Mouse (Mus musculus) hindlimb bud, embryonic 11.5 days (tissue): ENCODE results near the gene Mt1.
"Not testable (repeated sequence)": the region's sequence is repeated elsewhere in the genome, so short reads cannot be mapped to it uniquely, and the experiment has no call there.

Experiments
- DNase-seq: peaks from one replicate; pipeline ENCODE4 v3.0.0-alpha.2; 2012; ENCODE audit warnings: low read depth, low spot score; ENCODE audit errors: extremely low spot score

Mt1 gene

DNA sequence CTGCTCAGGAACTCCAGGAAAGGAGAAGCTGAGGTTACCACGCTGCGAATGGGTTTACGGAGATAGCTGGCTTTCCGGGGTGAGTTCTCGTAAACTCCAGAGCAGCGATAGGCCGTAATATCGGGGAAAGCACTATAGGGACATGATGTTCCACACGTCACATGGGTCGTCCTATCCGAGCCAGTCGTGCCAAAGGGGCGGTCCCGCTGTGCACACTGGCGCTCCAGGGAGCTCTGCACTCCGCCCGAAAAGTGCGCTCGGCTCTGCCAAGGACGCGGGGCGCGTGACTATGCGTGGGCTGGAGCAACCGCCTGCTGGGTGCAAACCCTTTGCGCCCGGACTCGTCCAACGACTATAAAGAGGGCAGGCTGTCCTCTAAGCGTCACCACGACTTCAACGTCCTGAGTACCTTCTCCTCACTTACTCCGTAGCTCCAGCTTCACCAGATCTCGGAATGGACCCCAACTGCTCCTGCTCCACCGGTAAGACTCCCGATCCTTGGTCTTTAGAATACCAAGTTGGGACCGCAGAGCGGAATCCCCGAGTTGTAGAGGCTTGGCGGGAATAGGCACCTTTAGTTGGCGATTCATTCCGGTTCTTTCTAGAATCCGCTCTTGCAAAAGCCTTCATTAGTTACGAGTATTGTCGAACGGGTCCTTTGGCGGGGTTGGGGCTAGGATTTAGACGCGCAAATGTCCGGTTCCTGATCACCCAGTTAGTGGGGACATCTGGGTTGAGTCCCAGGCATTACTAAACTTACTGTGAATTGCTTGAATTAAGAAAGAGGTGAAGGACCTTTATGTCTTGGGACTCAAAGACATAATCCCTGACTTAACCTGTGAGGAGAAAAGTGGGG is at the start of gene Mt1:
Mt1 (plus strand) TSS at position 226 of the 856 bp plus-strand sequence.
- no peak for DNase-seq

DNA sequence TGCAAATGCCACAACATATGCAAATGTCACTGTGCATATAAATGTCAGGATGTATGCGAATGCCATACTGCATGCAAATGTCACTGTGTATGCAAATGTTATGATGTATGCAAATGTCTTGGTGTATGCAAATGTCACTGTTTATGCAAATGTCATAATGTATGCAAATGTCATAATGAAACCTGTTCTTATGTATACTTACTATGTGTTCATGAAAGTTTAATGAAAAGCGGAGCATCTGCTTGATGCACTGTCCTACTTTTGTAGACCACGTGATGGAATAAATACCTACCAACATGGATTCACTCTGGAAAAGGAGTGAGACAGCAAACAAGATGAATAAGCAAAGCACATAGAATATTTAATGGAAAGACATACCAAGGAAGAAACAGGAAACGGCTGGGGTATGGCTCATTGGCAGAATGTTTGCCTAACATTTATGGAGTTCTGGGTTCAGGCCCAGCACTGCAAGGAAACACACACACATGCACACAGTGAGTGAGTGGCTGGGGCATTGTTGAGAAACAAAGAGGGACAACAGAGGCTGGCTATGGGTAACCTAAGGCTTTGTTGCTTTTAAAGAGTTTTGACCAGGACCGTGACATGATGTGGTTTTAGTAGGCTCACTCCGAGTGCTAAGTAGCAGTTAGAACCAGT is 49.6 kb upstream of the Mt1 start:
- no peak for DNase-seq

DNA sequence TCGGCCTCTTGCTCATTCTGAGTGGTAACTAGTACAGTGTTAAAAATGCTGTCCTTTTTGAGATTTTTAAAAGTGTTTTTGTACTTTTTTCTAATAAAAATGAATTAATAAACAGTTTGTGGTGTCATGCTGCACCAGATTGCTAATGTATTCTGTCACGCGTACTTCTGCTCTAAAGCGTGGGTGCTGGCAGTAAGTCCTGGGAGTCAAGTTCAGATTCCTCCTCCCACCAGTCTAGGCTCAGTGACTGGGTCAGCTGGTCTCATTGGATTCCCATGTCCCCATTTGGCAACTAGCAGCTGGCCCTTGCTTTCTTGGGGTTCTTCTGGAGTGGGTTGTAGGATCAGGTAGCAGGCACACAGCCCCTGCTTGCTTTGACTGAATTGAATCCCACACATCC is 48.8 kb upstream of the Mt1 start:
- no peak for DNase-seq

DNA sequence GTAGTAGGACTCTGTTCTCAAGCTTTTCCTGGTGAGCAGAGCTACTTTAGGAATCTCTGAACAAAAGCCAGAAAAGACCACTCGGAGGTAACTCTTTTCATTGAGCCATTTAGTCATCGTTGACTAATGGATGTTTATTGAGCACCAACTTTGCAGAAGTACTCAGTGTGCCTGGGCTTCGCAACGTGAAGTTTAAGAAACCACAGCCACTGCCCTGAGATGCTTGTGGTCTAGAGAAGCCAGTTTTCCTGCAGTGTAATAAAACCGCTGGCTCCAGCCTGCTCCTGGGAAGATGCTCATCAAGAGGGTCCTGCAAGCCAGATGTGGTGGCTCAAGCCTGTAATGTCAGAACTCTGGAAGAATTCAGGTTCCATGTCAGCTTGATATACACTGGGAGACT is 46.8 kb upstream of the Mt1 start:
- no peak for DNase-seq

DNA sequence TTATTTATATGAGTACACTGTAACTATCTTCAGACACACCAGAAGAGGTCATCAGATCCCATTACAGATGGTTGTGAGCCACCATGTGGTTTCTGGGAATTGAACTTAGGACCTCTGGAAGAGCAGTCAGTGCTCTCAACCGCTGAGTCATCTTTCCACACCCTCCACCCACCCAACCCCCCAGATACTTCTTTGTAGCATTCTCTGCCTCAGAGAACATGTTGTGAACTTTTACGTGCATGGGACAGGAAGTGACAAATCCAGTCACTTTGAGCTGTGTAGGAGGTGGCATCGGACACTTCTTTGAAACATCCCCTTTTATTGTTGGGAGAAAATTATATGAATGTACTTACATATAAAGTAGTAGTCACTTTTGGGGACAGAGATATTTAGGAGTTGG is 44.3 kb upstream of the Mt1 start:
- not testable (repeated sequence) for DNase-seq

DNA sequence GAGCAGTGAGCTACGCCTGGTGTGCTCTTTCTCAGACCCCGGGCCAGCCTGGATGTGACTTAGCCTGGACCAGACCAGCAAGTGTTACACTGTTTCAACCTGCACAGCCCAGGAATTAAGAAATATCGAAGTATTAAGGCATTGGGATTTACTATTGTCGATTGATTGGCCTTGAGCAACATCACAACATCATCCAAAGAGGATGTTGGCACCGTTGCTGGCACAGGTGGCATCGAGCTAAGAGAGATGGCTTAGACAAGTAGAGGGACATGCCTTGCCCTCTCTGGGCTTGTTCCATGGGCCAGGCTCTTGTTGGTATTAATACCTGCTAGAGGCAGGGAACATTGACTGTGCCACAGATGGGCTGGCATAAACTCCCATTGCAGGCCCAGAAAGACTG is 43.3 kb upstream of the Mt1 start:
- DNase-seq: no peak

DNA sequence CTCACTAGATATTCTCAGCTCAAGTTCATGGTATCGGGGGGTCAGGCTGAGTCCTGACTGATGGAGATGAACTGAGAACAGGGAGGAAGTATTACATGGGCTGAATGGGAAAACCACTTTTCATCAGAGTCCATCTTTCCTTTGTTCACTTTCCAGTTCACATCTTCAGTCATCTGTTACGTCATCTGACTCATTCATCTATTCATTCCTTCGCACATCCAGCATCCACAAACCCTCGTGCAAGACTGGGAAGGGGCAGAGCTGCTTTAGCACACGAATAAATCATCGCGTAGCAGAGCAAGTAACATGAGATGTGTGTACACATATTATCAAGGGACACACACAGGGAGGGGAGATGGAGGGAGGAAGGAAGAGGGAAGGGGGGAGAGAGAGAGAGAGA is 42.7 kb upstream of the Mt1 start:
- DNase-seq: no peak

DNA sequence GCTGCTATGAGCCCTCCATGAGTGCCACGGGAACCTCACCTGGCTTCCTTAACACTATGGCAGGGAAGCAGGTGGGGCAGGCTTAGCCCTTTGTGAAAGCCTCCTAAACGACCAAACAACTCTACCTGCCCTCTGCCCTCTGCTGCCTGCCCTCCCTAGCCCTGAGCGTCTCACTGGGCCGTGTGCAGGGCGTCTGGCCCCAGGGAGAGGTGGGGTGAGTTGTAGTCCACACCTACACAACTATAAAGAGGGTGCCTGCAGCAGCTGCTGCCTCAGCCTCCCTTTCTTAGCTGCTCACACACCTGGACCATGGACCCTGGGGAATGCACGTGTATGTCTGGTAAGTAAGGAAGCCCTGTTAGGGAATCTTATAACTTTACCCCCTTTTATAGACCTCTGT is 41.9 kb upstream of the Mt1 start, which contains the start of gene Mt4:
Mt4 (plus strand) TSS at position 265 of the 400 bp plus-strand sequence.
- DNase-seq: no peak

DNA sequence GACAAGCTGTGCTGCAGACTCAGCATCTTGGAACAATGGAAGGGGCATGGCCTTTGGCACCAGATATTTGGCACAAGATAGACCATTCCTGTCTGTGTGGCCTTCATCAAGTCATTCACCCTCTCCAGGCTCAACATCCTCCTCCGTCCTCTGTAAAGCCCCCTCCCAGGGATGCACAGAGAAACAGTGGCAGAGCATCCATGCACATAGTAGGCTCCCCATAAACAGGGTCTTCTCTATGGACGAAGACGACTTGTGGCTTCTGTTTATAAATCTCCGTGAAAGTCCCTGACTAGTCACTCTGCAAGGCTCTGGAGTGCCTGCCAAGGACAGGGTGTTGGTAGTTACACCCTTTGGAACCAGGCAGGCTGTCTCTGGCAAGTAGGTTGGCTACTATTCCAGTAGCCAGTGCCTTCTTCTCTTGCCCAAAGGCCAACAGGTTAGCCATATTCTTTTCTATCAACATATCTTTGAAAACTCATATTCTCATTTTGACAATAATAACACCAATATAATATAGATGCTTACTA is 38.6 kb upstream of the Mt1 start:
- no peak for DNase-seq

DNA sequence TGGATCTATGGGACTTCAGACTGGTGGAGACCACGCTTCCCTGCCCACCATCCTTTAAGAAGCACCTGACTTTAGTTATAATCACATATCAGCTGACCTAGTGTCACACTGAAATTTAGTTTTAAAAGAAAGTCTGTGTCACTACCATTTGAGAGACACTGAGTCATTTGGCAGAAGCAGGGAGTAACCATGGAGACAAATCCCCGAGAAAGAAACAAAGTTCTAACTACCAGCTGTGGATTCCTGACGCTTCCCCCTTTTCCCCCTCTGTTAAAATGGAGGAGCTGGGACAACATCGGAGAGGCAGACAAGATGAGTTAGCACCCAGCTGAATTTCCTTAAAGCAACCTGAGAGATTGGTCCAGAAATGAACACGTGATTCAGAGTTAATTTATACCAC is 30.6 kb upstream of the Mt1 start:
- DNase-seq: no peak

DNA sequence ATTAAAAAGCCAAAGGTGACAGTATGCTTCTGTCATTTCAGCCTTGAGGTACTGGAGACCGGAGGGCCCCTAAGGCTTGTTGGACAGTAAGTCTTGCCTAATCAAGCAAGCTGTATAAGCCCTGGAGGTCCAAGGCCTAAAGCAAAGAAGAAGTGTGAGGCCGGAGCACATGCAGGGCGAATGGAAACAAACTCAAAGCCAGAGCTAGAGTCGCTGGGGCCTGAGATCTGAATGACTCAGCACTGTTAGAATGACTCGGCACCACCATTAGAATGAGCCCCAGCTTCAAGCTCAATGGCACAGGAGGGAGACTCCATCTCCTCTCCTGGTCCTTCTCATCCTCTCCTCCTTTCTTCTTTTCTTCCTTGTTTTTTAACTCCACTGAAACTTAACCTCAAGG is 28.0 kb upstream of the Mt1 start:
- no peak for DNase-seq

DNA sequence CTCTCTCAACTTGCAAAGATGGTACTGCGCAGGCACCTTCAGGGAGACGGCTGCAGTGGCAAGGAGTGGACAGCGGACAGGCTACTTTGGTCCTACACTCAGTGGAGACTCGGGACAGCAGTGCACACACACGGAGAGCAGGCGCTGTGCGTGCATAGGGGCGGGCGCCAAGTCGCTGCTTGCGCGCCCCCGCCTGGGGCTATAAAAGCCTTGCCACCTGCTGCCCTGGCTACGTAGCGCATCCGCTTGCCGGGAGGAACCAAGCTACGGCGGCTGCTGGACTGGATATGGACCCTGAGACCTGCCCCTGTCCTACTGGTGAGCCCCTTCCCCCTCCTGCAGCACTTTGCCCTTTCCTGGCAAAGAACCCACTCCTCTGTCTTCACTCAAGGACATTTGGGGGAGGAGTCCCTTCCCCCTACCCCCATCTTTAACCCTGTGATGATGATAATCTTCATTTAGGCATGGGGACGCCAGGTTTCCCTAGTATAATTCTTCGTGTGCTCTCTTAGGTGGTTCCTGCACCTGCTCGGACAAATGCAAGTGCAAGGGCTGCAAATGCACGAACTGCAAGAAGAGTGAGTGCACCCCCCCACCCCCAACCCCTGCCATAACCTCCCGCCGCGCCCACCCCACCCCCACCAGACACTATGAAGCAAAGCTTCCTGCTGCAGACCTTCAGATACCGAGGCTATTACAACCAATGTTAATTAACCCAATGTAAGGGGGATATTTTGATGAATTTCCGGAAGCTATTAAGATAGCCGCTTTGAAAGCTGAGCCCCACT is 26.2 kb upstream of the Mt1 start, which contains the start of gene Mt3:
Mt3 (plus strand) TSS at position 95 of the 788 bp plus-strand sequence.
- DNase-seq: no peak

DNA sequence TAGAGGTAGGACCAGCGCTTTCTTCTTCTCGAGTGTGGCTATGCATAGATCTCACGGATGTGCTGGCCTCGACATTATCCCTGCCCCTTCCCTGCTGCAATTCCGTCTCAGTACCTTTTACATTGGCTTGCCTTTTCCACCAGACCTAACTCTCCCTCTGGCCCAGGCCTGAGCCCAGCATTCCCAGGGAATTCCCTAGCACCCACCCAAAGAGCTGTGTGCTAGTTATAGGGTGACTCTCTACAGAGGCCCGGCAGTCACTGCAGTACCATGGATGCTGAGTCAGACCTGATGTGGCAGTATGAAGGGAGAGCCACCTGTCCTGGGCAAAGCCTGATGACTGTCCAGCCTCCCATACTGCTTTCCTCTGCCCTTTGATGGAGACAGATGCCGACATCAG is 25.4 kb upstream of the Mt1 start:
- no peak for DNase-seq

DNA sequence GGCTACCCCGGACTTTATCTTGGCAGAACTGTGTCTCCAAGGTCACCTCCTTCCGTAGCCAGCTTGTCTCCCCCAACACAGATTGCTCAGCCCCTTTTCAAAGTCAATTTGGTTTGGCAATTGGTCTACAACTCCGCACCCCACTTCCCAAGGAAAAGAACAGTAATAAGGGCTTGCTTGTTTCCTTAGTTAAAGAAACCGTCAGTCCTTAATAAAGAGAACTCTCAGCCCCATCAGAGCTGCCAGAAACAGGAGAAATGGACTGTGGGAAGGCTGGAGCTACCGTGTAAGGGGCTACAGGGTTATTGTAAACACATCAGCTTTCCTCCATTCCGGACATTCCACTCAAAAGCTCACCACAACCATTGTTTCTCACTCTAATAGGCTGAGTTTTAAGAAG is 24.3 kb upstream of the Mt1 start:
- DNase-seq: no peak

DNA sequence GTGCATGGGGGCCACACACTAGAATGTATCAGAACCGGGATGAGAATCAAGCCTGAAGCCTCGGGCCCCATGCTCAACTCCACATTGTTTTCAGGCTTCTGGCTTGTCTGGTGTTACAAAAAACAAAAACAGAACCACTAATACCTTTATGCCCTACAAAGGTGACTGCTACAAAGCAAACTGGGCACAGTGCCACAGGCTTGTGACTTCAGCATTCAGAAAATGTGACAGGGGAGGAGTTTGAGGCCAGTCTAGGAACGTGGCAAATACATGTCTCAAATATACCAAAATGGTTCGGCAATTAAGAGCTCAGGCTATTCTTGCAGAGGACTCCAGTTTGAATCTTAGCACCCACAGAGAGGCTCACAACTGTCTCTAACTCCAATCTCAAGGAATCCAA is 22.8 kb upstream of the Mt1 start:
- DNase-seq: no peak

DNA sequence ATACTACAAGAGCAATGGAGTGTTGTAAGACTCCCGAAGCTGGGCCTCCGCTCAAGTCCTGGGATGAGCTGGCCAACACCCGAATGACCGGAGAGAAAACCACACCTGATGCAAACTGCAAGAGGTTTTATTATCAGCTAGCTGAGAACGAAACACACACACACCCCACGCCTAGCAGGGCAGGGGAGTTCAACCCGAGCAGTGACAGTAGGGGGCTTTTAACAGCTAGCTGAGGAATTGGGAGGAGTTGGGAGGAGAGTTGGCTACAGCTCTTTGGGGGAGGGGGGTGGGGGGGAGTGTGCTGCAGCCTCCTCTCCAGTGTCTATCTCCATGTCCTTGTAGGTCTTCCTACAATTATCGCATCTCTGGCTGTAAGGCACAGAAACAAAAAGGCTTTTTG is 13.1 kb upstream of the Mt1 start:
- not testable (repeated sequence) for DNase-seq

DNA sequence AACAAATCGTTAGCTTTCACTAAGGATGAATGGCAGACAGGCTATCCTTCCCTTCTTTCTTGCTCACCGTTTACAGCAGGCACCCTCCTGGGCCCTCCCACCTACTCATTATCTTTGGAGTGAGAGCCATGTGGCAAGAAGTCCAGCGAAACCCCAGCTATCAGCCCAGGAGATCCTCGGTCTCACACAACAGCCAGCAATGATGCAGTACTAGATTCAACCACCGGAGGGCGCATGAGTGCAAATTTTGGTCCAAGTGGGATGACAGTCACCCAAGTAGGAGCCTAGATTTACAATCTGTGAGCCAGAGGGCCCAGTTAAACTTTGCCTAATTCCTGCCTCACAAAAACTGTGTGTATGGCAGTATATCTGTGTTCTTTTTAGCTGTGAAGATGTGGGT is 11.6 kb upstream of the Mt1 start:
- no peak for DNase-seq

DNA sequence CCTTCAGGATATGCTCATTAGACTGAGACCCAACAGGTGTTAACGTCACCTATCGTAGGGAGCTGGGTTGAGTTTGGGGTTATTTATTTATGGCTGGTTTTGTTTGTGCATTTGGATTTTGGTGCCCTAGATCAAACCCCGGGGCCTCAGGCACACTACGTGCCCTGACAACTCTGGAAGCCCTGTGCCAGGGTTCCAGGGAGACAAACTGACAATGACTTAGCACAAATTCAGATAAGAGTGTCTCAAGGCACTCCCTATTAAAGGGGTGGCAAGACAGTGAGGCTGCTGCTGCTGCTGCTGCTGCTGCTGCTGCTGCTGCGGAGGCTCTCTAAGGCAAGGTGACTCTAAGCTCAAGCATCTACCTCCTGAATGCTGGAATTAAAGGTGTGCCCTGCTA is 9.3 kb upstream of the Mt1 start:
- no peak for DNase-seq

DNA sequence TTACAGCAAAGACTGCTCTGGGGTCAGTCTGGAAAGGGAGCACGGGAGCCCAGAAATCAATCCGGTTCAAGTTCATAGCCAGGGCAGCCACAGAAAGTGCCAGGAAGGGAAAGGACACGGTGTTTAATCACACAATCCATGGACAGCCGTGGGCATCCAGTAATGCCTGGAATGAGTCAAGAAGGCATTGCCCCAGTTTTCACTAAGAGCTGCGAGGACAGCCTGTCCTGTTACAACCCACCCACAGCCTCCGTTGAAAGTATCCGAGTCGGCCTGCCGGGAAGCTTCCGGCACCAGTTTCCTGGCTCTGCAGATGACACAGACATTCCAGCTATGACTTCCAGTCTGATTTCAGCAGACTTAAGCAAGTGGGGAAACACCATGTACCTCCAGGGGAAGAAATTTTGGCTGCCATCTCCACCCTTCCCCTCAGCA is 7.5 kb upstream of the Mt1 start:
- DNase-seq: no peak

DNA sequence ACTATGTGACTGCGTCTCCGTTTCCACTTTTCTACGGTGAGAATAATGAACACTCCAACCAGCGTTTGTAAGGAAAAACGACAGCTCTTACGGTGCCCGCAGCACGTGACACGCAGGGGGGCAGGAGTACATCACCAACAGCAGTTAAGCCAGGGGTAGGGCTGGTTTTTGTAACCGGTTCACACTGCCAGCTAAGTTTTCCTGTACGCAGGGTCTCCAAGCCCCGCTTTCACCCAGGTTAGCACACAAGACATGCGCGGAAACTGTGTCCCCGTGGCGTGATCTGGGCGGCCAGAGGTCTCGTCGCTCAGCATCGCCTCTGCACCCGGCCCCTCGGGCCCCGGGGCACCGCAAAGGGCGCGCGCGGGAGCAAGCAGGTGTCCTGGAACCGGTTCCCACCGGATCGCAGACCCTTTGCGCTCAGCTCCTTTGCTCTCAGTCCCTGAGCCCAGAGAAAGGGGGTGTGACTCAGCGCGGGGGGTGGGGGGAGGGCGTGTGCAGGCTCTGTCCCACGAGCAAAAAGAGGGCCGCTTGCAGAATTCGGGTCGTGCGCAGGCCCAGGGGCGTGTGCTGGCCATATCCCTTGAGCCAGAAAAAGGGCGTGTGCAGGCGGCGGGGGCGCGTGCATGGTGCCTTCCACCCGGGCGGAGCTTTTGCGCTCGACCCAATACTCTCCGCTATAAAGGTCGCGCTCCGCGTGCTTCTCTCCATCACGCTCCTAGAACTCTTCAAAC is 6.6 kb upstream of the Mt1 start, which contains the start of gene Mt2:
Mt2 (plus strand) TSS at position 590 of the 734 bp plus-strand sequence.
- DNase-seq: no peak
